Mouse (Mus musculus) erythroblast, embryonic 14.5 days (primary cell): ENCODE results near the gene Adar.

Source experiments
- GATA1 ChIP-seq: IDR thresholded peaks from 2 replicates; pipeline ENCODE4 v1.6.1; 2012; ENCODE audit warnings: low read length, inconsistent platforms, mixed read lengths
- TAL1 ChIP-seq: IDR thresholded peaks from 3 replicates; pipeline ENCODE4 v1.6.1; 2012; ENCODE audit warnings: low read length, inconsistent platforms, mixed read lengths

- TF ChIP-seq GATA1: no peak
- no peak for TF ChIP-seq TAL1
Observed at GRCm38 (mm10) chr3:89691776-89692175, 23.0 kb upstream of the Adar start.
